Mouse (Mus musculus) forebrain, embryonic 10.5 days (tissue): ENCODE data around the gene Gse1. TPM values are rescaled to one million over a fixed set of nuclear protein-coding genes. Genes with fewer than 3 reads are reported as not detected.

Source experiments
- DNase-seq: peaks from one replicate; pipeline ENCODE4 v3.0.0-alpha.2; 2017; ENCODE audit warnings: low spot score; ENCODE audit errors: extremely low spot score
- H3K27ac ChIP-seq: fragments of 300-500 bp; sonication (generic); 2 replicates; pipeline ENCODE4 v1.5.1; 2016; ENCODE audit warnings: mild to moderate bottlenecking
- H3K27me3 ChIP-seq: fragments of 300-500 bp; sonication (generic); 2 replicates; pipeline ENCODE4 v1.6.1; 2016; ENCODE audit warnings: mild to moderate bottlenecking; ENCODE audit not compliant: poor library complexity, severe bottlenecking
- H3K36me3 ChIP-seq: fragments of 300-500 bp; sonication (generic); replicated peaks from 2 replicates; pipeline ENCODE4 v1.6.1; 2016; ENCODE audit warnings: mild to moderate bottlenecking, moderate library complexity
- H3K4me1 ChIP-seq: fragments of 300-500 bp; sonication (generic); 2 replicates; pipeline ENCODE4 v1.6.1; 2016
- H3K4me3 ChIP-seq: fragments of 300-500 bp; sonication (generic); 2 replicates; pipeline ENCODE4 v1.5.1; 2016; ENCODE audit warnings: mild to moderate bottlenecking, moderate library complexity
- H3K9me3 ChIP-seq: fragments of 300-500 bp; sonication (generic); 2 replicates; pipeline ENCODE4 v1.6.1; 2016; ENCODE audit warnings: mild to moderate bottlenecking, moderate library complexity
- WGBS: fragments of 180-500 bp; shearing (Covaris S2); methylation state at CpG from one replicate; pipeline ENCODE4 v1.1.7; 2016; 5-methylcytosine and 5-hydroxymethylcytosine counted together
- polyA plus RNA-seq: library from polyadenylated mRNA; unstranded; fragments of >200 nt; fragmentation: Nextera tagmentation; extraction: Ambion mirVana; gene quantifications from 2 replicates; pipeline ENCODE4 v1.2.1, GENCODE M21; 2016

The Gse1 gene
- polyA plus RNA-seq, 1 experiment from 2014 or later: 12.0 TPM

DNA sequence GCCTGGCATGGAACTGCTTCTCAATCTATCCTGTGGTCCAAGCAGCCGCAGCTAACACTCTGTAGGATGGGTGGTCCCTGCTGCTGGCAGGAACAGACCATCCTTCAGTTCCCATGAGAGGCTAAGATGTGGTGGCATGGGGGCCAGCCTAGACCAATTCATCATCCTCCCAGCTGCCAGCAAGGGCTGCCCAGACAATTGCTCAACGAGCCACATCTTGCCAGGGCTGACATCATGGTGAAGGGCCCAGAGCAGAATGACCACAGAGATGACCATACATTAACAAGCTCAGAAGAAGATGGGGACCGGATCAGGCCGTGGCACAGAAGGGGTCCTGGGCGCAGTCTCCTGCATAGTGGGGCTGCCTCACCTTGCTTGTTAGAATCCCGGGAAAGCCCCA lies 382.6 kb downstream of the Gse1 start:
- WGBS: 90% methylated on average over 6 of the region's 6 CpGs
- DNase-seq: no peak
- peaks cover 29% of the 10 kb centered on the region for H3K27me3 ChIP-seq
- 0 out of 2 replicates have a peak overlapping the region, but pooled peaks have one; percentile 30 for H3K27ac ChIP-seq
- H3K4me3 ChIP-seq: no peak overlapping the region
- H3K9me3 ChIP-seq: no peaks in the 10 kb centered on the region
- H3K4me1 ChIP-seq: peaks cover 10% of the 10 kb centered on the region
- no peaks in the 10 kb centered on the region for H3K36me3 ChIP-seq

DNA sequence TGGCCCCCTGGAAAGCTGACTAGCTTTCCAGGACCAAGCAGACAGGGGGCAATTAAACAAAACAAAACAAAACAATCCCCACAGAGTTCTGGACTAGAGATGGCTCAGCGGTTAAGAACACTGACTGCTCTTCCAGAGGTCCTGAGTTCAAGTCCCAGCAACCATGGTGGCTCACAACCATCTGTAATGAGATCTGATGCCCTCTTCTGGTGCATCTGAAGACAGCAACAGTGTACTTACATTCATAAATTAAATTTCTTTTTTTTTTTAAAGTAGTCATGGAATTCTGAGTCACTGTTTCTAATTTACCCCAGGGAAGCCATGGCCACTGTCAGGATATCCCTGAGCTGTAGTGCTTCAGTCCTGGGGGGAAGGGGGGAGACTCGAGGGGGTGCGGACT lies 386.2 kb downstream of the Gse1 start:
- peaks cover 24% of the 10 kb centered on the region for H3K27me3 ChIP-seq
- WGBS: 92% methylated on average over 3 of the region's 3 CpGs
- no peak for DNase-seq
- H3K4me3 ChIP-seq: no peak overlapping the region
- H3K9me3 ChIP-seq: no peaks in the 10 kb centered on the region
- H3K4me1 ChIP-seq: peaks cover 37% of the 10 kb centered on the region
- H3K36me3 ChIP-seq: no peaks in the 10 kb centered on the region
- no peak overlapping the region for H3K27ac ChIP-seq

DNA sequence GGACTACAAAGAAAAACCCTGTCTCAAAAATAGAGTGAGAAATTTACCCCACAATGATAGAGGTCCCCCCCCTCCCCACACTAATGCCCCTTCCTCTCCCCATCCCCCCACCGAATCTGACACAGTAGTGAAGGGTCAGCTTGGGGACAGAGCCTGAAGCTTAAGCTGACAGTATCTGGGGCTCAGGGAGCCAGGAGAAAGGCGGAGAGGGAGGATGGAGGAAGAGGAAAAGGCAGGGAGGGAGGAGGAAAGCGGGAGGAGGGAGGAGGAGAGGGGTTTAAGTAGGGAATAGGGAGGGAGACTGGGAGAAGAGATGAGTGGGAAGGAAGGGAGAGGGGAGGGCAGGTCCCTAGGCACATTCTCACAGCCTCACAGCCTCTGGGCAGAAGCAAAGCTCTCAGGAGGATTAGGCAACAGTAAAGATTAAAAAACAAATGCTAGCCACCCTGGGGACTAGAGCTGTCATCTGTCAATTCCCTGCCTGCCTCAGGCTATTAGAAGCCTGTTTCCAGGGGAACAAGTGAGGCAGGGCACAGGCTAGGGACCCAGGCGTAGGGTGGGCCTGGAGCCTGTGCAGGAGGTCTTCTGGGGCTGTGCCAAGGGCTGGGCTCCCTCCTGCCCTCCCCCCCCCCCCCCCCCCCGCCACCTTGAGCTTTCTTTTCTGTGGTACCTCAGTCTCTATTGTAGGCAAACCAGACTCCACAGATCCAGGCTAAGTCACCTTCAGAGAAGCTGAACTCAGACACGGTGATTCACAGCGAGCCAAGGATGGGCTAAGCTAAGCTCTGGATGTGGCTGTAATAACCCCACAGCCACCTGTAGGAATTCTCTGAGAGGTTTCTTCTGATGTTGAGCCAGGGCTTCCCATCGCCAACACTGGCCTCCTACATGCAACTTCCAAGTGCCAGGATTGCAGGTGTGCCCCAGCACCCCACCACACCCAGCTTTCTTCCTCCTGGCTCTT lies 388.7 kb downstream of the Gse1 start:
- Histone ChIP-seq H3K36me3 (no peaks in the 10 kb centered on the region), H3K4me1 (peaks cover 56% of the 10 kb centered on the region), H3K27me3 (peaks cover 5% of the 10 kb centered on the region), H3K4me3 (peak overlapping the region; percentile 4; the same call in 1 of the 2 replicates), H3K9me3 (no peaks in the 10 kb centered on the region), H3K27ac (peak overlapping the region; percentile 65)
- peak; percentile 55 for DNase-seq
- 12% methylated on average over 7 of the region's 8 CpGs for WGBS

DNA sequence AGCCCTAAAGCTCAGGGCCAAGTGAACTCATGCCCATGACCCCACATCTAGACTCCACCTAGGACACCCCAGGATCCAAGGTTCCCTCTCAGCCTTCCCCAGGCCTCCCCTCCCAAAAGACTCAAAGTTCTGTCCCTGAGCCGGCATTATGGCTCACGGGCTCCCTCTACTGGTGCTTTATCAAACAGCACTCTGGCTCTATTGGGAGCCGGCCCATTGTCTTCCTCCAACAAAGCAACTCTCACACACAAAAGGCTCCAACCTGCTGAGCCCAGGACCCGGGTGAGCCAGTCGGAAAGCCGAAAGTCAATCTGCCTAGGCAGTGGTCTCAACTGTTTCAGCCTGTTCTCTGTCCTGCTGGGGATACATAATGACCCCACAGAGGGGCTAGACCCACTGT lies 389.9 kb downstream of the Gse1 start:
- H3K9me3 ChIP-seq: no peaks in the 10 kb centered on the region
- peaks cover 5% of the 10 kb centered on the region for H3K27me3 ChIP-seq
- DNase-seq: peak; percentile 88
- WGBS: 0% methylated on average over 6 of the region's 6 CpGs
- peaks cover 59% of the 10 kb centered on the region for H3K4me1 ChIP-seq
- no peak overlapping the region for H3K4me3 ChIP-seq
- peak overlapping the region; percentile 80 for H3K27ac ChIP-seq
- no peaks in the 10 kb centered on the region for H3K36me3 ChIP-seq

DNA sequence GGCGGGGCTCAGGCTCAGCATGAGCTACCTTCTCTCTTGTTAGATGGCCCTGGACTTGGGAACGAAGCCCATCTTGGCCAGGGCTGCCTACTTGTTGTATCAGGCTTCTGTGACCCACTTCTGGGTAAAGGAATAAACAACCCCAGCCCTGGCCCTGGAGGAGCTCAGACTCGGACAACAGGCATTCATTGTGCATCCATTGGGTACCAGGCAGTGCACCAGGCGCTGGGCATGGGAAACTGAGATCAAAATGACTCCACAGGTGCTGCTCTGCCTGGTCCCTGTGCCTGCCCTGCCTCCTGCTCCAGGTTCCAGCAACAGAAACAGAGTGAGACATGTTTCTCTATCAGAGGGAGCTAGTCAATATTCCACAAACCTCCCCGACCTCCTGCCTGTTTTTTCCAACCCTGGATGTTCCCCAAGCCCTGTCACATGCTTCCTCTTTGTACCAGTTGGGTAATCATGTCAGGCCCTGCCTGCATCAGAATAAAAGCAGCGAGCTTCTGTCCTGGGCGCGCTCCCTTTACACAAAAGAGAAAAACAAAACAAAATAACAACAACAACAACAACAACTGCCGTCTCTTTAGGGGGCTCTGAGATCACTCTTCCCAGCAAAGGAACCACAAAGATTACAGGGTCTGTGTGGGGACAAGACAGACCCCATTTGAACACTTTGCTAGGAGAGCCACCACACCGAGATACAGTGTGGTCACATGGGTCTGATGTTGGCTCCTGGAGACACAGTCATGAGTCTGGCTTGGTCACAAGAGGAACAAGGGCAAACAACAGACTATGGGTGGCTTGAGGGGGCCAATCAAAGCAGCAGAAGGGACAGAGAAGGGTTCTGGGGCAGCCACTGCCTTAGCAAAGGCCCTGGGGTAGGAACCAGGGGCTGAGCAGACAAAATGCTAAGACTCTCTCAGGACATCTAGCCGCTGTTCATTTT lies 391.3 kb downstream of the Gse1 start:
- no peak for DNase-seq
- H3K27me3 ChIP-seq: peaks cover 5% of the 10 kb centered on the region
- H3K4me1 ChIP-seq: peaks cover 69% of the 10 kb centered on the region
- no peaks in the 10 kb centered on the region for H3K36me3 ChIP-seq
- 73% methylated on average over 11 of the region's 11 CpGs for WGBS
- H3K4me3 ChIP-seq: no peak overlapping the region
- H3K27ac ChIP-seq: peak overlapping the region; percentile 32
- no peaks in the 10 kb centered on the region for H3K9me3 ChIP-seq

DNA sequence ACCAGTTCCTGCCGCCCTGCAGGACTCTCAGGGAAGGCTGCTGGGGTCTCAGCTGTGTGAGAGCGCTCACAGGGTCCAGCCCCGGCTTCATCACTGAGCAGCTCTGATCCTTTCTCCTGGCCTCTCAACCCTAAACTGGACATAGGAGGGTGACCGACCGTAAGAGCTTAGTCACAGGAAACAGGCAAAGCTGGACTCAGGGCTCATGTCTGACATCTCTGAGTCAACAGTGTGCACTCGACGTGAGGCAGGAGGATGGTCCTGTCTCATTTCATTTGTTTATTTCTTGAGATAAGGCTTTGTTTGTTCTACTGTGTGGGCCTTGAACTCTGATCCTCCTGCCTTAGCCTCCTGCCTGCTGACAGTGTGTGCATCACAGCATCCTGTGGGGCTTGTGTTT lies 392.2 kb downstream of the Gse1 start:
- WGBS: 55% methylated on average over 7 of the region's 7 CpGs

DNA sequence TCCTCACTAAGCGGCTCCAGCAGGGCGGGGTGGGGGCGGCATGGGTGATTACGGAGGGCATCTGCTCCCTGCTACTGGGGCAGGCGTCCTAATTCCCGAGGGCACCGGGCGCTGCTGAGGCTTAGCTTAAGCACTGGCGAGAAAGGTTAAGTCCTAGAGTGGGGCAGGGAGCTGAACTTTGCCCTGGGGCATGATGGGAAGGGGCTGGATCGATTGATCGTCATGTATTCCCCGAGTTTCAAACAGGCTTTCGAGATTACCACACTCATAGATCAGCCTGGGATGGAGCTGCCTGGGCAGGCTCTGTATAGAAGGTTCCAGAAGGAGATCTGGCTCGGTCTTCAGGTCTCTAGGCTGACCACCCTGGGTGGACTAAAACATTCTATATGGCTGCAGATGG lies 393.9 kb downstream of the Gse1 start:
- Histone ChIP-seq H3K27me3 (peaks cover 5% of the 10 kb centered on the region), H3K36me3 (no peaks in the 10 kb centered on the region), H3K27ac (peak overlapping the region; percentile 41; the same call in 1 of the 2 replicates), H3K4me3 (no peak overlapping the region), H3K4me1 (peaks cover 54% of the 10 kb centered on the region), H3K9me3 (no peaks in the 10 kb centered on the region)
- 81% methylated on average over 14 of the region's 14 CpGs for WGBS
- no peak for DNase-seq

More for the DNA sequence above, 392.2 kb downstream of the Gse1 start:
- H3K4me3 ChIP-seq: no peak overlapping the region
- H3K27ac ChIP-seq: peak overlapping the region; percentile 32
- peaks cover 71% of the 10 kb centered on the region for H3K4me1 ChIP-seq
- H3K9me3 ChIP-seq: no peaks in the 10 kb centered on the region
- no peak for DNase-seq
- no peaks in the 10 kb centered on the region for H3K36me3 ChIP-seq
- peaks cover 5% of the 10 kb centered on the region for H3K27me3 ChIP-seq

DNA sequence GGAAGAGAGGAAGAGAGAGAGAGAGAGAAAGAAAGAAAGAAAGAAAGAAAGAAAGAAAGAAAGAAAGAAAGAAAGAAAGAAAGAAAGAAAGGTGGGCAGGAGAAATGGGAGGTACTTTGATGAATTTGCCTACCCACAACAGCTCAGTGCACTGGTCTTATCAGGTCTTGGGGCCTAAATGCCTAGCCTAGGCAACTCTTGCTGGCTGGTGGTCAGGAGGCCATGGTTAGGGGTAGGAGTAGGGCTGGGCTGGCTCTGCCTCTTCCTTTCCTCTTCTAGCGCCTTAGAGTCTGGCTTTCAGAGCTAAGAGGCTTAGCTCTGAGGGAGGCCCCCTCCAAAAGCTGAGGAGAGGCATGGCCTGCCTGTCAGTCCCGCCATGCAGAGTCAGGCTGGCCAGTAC lies 395.4 kb downstream of the Gse1 start:
- H3K4me1 ChIP-seq: peaks cover 39% of the 10 kb centered on the region
- H3K36me3 ChIP-seq: no peaks in the 10 kb centered on the region
- H3K27me3 ChIP-seq: no peaks in the 10 kb centered on the region; the same call in 1 of the 2 replicates
- no peak overlapping the region for H3K4me3 ChIP-seq
- H3K27ac ChIP-seq: no peak overlapping the region
- 27% methylated on average over 2 of the region's 2 CpGs for WGBS
- H3K9me3 ChIP-seq: no peaks in the 10 kb centered on the region
- no peak for DNase-seq

DNA sequence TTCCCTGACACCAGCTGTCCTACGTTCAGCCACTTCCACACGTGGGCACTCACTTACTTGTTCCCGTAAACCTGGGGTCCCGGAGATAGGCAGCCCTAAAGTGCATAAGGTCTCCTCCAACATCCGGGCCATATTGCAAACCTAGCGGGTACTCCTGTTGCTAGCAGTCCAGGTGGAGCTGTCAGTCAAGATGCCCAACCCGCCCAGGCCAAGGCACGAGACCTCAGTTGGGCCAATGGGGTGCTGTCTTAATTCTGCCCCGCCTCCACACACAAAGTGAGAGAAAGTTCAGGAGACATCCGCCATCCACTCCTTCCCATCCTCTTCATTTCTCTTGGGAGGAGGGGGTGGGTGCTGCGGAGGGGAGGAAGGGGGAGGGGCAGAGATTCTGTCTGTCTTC lies 398.2 kb downstream of the Gse1 start:
- DNase-seq: no peak
- H3K4me3 ChIP-seq: no peak overlapping the region
- peaks cover 29% of the 10 kb centered on the region for H3K4me1 ChIP-seq
- no peaks in the 10 kb centered on the region for H3K9me3 ChIP-seq
- H3K36me3 ChIP-seq: no peaks in the 10 kb centered on the region
- 67% methylated on average over 11 of the region's 11 CpGs for WGBS
- H3K27ac ChIP-seq: no peak overlapping the region
- H3K27me3 ChIP-seq: peaks cover 20% of the 10 kb centered on the region

DNA sequence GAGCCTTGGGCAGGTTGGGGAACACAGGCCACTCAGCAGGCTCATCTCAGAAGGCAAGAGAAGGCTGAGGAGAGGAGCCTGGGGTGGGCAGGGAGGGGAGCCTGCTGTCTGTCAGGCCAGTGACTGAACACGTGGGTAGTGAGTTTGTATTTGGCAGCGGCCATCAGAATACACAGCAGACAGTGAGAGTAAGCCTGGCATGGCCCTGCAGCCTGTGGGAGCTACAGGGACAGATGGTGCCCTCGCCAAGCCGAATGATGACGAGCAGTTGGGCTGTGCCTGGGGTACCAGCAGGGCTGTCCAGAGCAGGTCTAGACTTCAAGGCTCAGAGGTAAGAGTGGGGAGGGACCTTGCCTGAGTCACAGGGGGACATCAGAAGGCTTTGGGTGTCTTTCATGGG lies 399.0 kb downstream of the Gse1 start:
- Histone ChIP-seq H3K9me3 (no peaks in the 10 kb centered on the region), H3K4me3 (no peak overlapping the region), H3K36me3 (no peaks in the 10 kb centered on the region), H3K27me3 (peaks cover 28% of the 10 kb centered on the region), H3K27ac (no peak overlapping the region), H3K4me1 (peaks cover 27% of the 10 kb centered on the region)
- no peak for DNase-seq
- 91% methylated on average over 5 of the region's 5 CpGs for WGBS

DNA sequence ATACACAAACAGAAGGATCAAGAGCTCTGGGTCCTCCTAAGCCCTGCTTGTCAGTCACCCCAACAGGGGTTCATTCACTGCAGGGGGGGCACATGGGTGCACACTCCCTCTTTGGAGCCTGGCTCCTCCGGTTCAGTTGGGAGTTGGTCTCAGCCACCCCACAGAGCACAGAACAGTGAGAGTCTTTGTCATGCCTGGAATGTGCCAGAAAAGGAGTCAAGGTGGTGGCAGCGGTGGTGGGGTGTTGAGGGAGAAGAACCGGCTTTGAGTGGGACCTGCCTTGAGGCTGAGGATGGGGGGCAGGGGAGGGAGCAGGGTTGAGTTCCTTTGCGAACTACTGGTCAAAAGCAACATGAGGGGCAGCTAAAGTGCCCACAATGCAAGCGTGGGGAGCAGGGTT lies 401.8 kb downstream of the Gse1 start:
- 48% methylated on average over 5 of the region's 5 CpGs for WGBS
- H3K9me3 ChIP-seq: peaks cover 4% of the 10 kb centered on the region; the same call in 1 of the 2 replicates
- no peak overlapping the region for H3K27ac ChIP-seq
- no peak overlapping the region for H3K4me3 ChIP-seq
- peaks cover 34% of the 10 kb centered on the region for H3K4me1 ChIP-seq
- H3K27me3 ChIP-seq: peaks cover 55% of the 10 kb centered on the region
- DNase-seq: no peak
- no peaks in the 10 kb centered on the region for H3K36me3 ChIP-seq

DNA sequence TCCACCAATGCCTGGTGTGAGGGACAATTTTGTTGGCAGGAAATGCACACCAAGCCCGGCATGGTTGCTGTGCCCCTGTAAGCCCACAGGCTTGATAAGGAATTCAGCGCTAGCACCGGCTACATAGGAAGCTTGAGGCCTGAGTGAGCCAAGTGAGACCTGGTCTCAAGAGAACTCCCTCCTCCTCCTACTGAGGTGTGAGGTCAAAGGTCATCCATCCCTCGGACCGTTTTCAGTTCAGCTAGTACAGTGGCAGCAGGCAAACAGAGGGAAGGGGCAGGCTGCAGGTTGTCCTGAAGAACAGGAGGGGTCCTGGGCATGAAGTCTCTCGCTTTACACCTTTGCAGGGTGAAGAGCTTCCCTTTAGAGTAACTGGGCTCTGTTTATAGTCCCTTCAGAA lies 402.6 kb downstream of the Gse1 start:
- Histone ChIP-seq H3K9me3 (peaks cover 4% of the 10 kb centered on the region; the same call in 1 of the 2 replicates), H3K4me1 (peaks cover 34% of the 10 kb centered on the region), H3K36me3 (no peaks in the 10 kb centered on the region), H3K27ac (no peak overlapping the region), H3K4me3 (no peak overlapping the region), H3K27me3 (peaks cover 64% of the 10 kb centered on the region)
- WGBS: 66% methylated on average over 6 of the region's 6 CpGs
- no peak for DNase-seq
